Mouse (Mus musculus) mature B cell (primary cell): ENCODE results near the gene Rars2.

Experiments used
- in situ Hi-C: fragments of 300-500 bp; cut with MboI; formaldehyde crosslinking; loops from 2 replicates; pipeline ENCODE4 v1.14.3; 2019

Gene Rars2

GRCm38 (mm10) chr4:34640731-34641130, 26.0 kb downstream of the Rars2 start:
- in situ Hi-C loops, result no loop called here

GRCm38 (mm10) chr4:34644779-34645178, 30.0 kb downstream of the Rars2 start:
- in situ Hi-C loops, result no loop called here

DNA sequence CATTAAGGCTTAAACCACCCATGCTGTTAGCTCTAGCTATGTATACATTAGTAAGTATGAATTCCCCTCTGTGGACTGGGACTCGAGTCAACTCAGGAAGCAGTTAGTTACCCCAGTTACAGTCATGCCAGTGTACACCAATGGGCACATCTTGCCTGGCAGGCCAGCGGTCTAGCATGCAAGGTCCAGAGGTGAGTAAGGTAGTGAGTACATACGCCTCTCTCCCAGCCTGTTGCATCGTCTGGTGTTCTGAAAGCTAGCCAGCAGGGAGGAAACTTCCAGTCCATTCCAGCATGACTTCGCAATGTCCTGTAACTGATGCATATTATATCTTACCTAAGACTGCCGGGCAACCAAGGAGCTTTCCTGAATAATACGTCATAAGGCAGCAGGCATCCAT, 38.4 kb downstream of the Rars2 start:
- in situ Hi-C loops, result no loop called here

GRCm38 (mm10) chr4:34656101-34656500, 41.3 kb downstream of the Rars2 start:
- in situ Hi-C loops, result no loop called here

GRCm38 (mm10) chr4:34659012-34659411, 44.3 kb downstream of the Rars2 start:
- in situ Hi-C loops, result no loop called here

- in situ Hi-C loops, result no loop called here
These were observed 46.8 kb downstream of the Rars2 start for GRCm38 (mm10) chr4:34661514-34661913.

DNA sequence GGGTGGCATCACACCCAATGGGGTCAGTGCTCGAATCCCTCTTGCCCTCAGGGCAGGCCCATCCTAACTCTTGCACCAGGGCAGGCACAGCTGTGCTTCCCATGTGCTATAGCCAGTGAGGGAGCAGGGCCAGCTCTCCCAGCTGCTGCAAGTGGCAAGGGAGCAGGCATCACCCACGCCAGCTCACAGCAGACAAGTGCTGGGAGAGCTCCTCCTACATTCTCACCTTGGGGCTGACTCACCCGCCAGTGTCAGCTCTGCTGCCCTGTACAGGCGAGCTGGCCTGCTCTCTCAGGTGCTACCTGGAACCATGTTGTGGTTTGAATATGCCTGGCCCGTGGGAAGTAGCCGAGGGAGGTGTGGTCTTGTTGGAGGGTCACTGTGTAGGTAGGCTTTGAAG, 47.2 kb downstream of the Rars2 start:
- in situ Hi-C loops, result no loop called here

- in situ Hi-C loops, result no loop called here
These were observed 53.2 kb downstream of the Rars2 start for GRCm38 (mm10) chr4:34667923-34668322.

- in situ Hi-C loops, result no loop called here
These were observed 59.0 kb downstream of the Rars2 start for GRCm38 (mm10) chr4:34673721-34674120.

DNA sequence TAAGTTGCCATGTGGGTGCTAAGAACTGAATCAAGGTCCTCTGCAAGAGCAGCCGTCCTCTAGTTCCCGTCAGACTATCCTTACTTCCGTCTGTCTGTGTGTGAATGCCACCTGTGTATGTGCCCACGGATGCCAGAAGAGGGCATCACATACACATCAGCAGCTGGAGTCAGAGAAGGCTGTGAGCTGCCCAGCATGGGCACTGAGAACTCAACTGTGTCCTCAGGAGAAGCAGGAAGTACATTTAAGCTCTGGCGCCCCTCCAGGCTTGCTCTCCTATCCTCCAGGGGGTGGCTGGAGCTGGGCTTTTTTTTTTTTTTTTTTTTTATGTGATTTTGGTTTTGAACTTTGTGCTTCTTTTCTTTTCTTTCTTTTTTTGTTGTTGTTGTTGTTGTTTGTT, 65.8 kb downstream of the Rars2 start:
- in situ Hi-C loops, result loop anchor here (25.0 kb wide), 1 partner anchor 232 kb away; no protein-coding TSS in a partner anchor

GRCm38 (mm10) chr4:34686874-34687567, 72.3 kb downstream of the Rars2 start, which contains the start of gene Slc35a1:
TSS of gene Slc35a1 (minus strand) at chr4:34687438.
- in situ Hi-C loops, result loop anchor here (25.0 kb wide), 1 partner anchor 225 kb away; no protein-coding TSS in a partner anchor

- in situ Hi-C loops, result loop anchor here (25.0 kb wide), 1 partner anchor 224 kb away; no protein-coding TSS in a partner anchor
These were observed 73.3 kb downstream of the Rars2 start for GRCm38 (mm10) chr4:34688021-34688420.

GRCm38 (mm10) chr4:34701528-34701927, 86.8 kb downstream of the Rars2 start:
- in situ Hi-C loops, result no loop called here

- in situ Hi-C loops, result no loop called here
These were observed 87.5 kb downstream of the Rars2 start for GRCm38 (mm10) chr4:34702231-34702630.

DNA sequence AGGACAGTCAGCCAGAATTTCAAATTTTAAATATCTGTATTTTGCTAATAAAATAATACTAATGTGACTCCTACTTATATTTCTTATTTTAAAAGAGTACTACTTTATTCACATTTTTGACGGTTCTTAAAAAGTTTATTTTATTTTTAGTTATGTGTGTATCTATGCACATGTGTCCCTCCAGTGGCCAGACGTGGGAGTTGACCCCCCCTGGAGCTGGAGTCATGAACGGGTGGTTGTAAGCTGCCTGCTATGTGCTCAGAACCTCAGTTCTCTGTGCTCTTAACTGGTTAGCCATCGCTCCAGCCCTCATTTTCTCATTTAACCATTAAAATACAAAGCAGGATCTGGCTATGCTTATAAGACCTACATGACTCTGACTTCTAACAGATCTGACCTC, 88.3 kb downstream of the Rars2 start:
- in situ Hi-C loops, result no loop called here

DNA sequence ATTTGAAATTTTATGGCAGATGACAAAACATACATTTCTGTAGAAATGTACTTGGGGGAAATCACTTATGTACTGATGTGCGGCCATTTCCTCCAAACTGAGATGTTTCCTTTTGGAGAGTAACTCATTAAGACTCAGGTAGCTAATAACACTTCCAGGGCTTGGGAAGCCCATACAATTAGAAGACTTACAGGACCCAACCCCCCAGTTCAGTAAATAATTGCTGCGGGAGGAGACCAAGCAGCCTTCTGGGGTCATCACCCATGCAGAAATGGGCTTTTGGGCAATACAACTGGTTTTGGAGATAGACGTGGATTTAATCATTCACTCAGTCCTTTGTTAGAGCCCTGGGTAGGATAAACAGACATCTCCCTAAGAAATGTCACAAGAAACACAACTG, 92.5 kb downstream of the Rars2 start:
- in situ Hi-C loops, result no loop called here

DNA sequence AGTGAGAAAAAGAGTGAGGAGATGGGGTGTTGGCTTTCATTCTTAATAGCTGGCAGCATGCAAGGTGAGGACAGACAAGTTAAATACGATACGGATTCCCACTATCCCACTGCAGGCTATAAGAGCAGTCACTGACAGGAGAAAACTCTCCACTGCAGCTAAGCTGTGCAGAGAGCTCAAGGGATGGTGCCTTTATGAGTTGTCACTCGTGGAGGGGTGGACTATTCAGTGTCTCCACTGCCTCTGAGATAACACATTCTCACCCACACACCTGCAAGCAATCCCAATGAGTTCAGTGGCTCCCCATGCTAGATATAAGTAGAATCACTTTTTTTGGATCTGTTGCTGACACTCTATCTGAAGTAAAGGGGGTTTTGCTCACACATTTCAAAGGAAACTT, 93.4 kb downstream of the Rars2 start:
- in situ Hi-C loops, result no loop called here
